Mouse (Mus musculus) cortical plate, adult 2 months (tissue): ENCODE data around the gene Nelfb.

Experiments
- CTCF ChIP-seq: fragments of 200-500 bp; IDR thresholded peaks from 2 replicates; pipeline ENCODE4 v1.5.1; 2011; ENCODE audit warnings: mild to moderate bottlenecking, control low read depth, low read length; ENCODE audit not compliant: insufficient read depth; ENCODE audit errors: extremely low read depth
- POLR2A ChIP-seq: fragments of 200-500 bp; IDR thresholded peaks from 2 replicates; pipeline ENCODE4 v1.6.1; 2011; ENCODE audit warnings: mild to moderate bottlenecking, low read length, control low read depth; ENCODE audit not compliant: insufficient read depth; ENCODE audit errors: extremely low read depth

- TF ChIP-seq CTCF (no peak), POLR2A (no peak)
Measured at GRCm38 (mm10) chr2:25183336-25183735, 28.0 kb downstream of the Nelfb start.
